Mouse (Mus musculus): ENCODE measurements around the gene Tmem183a.

Tmem183a gene

DNA sequence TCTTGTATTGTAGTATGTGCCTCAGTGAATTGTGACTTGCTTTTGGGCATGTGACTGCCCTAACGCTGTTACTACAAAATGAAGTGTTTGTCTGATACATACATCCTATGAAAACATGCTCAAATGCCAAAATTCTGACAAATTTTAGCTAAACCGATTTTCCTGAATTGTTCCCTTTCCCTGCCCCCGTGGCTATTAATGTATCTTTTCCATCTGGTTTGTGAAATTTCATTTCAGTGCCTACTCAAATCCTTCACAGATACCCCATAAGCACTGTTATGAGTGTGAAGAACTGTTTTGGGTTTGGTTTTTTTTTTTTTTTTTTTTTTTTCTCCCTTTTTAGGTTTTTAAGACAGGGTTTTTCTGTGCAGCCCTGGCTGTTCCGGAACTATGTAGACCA is 16.7 kb downstream of the Tmem183a start:
- in situ Hi-C loops (cut with MboI, MseI): no loop called here

DNA sequence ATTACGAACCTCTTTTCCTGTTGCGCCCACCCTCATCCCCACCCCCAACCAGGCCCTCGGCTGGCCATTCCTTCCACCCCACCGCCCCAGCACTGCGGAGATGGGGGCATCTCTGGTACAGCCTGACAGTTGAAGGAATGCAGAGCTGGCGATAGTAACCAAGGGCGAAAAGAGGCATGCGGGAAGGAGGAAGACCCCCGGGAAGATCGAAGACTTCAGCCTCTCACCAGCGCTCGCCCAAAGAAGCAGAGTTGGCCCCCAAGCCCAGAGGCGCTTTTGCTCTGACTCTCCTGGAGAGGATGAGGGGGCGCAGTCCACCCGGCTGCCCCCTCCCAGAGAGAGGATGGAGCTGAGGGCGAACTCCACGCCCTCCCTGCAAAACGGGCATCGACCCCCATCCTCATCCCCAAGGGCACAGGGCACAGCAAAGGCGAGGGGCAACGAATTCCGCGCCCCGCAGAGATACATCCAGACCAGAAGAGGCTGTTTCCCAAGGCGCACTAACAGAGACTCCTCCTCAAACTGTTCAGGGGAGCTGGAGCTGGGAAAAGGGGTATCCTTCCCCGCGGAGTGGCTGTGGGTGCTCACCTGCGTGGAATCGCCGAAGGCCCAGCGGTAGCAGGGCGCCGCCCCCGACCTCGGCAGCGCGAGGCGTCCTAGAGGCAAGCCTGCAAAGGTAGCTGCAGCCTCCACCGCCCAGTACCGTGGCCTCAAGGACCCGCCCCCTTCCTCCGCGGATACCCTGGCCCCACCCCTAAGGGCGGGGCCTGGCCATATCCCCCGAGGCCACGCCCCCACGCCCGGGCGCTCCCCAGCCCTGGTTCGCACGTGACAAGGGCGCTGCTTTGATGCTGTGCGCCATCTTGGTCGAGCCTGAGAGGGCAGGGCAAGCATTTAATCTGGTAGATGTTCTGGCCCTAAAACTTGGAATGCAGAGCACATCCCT is 17.5 kb downstream of the Tmem183a start:
- in situ Hi-C loops (cut with MboI, MseI): no loop called here

DNA sequence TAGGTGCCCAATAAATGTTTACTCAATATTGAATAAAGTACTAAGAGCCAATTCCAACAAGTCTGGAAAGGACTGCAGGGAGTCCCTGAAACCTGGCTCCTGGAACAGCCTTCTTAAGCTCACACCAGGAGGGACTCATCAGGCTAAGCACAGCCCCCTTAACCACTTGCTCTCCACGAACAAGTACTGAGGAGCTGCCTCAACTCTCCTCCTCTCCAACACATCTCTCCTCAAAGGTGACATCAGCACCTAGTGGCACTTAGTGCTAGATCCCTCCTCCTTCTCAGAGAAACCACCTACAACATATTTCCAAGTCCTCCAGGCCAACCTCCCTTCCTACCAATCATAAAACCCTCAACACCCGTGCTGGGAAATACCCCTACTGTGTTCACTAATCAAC is 18.2 kb downstream of the Tmem183a start:
- in situ Hi-C loops (cut with MboI, MseI): no loop called here

DNA sequence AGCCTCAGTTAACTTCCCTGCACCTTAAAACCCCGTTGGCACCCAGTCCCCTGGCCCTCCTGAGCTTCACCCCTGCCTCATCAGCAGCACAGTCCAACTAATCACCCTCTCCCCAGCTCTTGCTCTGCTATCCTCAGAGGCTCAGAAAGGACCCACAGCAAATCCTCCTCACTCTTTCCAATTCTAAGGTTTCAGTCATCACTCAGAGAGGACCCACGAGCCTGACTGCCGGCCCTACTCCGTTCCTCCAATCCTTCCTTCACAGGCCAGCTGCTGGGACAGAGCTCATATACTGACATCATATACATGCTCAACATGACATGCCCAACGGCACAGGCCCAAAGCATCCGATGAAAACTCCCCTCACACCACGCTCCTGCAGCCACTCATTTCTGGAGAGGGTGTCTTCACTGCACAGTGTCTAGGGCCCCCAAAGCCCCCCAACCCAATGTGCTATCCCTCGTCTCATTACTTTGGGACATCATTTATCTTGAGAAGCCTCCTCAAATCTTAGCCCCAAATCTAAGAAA is 18.9 kb downstream of the Tmem183a start:
- in situ Hi-C loops (cut with MboI, MseI): no loop called here

DNA sequence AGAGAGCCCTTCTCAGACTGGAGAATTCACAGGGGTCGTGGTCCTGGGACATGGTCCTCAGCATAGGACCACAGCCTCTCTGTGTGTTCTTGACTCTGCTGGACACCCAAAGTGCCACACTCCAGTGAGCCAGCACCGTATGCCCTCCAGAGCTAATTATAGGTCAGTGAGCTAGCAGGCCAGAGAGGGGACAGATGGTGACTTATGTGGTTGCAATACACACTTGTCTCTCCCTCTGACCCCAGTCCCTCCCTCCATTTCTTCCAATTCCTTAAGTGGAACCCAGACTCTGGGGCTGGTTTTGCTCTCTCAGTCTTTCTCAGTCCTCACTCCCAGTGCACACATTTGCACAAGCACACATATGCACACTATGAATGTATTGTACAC is 19.5 kb downstream of the Tmem183a start:
- in situ Hi-C loops (cut with MboI, MseI): no loop called here

DNA sequence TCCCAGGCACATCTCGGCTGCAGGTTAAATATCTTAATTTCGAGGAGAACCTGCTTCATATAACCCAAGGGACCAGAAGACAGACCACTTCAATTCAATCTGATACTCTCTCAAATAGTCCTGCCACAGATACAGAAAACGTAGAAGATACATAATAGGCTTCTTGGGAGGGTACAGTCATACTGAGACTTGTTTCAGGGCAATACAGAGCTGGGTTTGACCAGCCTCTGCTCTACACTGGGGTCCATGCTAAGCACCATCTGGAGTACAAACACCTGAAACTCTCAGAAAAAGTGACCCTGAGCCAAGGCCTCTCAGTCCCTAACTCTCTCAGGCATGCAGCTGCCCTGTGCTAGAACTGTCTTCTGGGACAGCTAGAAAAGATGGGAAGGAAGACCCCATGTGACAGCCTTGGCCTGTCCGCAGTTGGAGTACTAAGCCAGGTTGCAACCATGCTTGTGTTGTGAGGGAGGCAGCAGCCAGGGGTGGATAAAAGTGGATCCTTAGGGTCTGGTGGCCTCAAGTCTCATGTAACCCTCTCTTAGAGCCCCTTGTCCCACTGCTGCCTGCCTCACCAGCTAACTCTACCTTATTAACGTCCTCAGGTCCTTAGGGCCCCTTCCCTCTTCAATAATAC is 20.0 kb downstream of the Tmem183a start:
- in situ Hi-C loops (cut with MboI, MseI): no loop called here

DNA sequence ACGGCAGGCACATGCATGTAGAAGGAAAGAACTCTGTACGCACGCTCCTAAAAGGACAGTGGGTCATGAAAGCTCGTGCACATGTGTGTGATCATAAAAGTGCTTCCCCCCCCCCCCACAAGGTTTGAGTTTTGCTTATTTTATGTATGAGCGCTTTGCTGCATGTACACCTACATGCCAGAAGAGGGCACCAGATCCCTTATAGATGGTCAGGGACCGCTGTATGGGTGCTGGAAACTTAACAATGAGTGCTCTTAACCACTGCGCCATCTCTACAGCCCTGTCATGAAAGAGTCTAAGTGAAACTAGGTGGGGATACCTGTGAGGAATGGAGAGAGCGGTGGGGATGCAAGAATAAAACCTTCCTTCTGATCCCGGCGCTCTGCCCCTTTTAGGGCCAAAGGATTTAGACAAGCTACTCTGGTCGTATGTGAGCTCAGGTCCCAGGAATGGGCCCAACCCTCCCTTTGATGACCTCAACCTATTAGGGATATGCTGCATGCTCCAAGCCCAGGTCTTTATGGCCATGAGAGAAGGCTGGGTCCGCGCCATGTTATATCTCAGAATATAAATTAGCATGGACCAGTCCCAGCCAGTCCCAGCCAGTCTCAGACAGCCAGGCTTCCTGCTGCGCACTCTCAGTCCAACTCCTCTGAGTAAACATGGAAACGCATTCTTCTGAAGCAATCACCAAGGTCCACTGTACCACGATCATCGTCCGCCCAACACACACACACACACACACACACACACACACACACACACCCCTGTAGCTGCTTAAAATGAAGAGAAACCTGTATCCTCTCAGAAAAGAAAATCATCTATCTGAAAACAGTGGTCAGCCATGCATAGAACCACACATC is 21.8 kb downstream of the Tmem183a start:
- in situ Hi-C loops (cut with MboI, MseI): no loop called here

DNA sequence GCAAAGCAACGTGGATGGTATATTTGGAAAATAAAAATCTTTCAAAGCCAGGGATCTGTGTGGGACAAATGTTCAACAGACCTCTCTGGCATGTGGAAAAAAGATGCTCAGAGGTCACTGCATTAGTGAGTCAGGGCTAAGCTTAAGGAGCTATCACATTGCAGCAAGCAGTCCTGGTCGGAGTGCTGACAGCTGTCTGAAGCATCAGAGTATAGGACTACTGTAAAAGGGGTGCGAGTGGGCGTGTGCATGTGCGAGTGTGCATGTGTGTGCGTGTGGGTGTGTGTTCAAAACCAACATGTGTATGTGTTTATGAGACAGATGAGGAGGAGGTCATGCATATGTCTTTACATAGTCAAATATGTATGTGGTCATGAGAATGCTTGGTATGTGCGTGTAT is 22.6 kb downstream of the Tmem183a start:
- in situ Hi-C loops (cut with MboI, MseI): no loop called here

DNA sequence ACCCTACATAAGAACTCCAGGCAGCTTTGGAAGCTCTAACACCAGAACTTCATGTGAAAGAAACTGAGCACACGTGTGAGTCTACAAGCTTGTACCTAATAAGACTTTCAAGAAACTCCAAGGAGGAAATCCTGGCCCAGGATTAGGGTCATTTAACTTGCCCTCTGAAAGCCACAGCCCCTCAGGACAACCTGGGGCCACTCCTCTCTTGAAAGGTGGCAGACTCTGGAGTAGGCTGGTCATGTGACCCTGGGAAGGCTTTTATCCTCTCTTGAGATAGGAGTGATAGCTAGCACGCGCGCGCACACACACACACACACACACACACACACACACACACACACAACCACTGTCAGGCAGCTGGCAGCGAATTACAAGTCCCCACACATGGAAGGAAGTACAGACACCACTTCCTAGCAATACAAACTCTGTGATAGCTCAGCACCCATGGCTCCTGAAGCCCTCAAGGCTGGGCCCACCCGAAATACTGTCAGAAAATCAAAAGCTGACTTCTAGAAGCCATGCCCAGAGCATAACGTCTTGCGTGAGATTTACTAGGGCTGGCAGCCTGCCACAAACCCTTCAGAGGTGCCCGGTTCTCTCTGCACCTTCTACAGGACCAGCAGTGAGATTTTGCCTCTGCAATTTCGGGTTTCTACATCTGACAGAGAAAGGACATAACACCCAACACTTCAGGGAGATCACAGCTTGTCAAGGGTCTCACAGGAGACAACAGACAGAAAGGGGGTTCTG is 24.6 kb downstream of the Tmem183a start:
- in situ Hi-C loops (cut with MboI, MseI): no loop called here

DNA sequence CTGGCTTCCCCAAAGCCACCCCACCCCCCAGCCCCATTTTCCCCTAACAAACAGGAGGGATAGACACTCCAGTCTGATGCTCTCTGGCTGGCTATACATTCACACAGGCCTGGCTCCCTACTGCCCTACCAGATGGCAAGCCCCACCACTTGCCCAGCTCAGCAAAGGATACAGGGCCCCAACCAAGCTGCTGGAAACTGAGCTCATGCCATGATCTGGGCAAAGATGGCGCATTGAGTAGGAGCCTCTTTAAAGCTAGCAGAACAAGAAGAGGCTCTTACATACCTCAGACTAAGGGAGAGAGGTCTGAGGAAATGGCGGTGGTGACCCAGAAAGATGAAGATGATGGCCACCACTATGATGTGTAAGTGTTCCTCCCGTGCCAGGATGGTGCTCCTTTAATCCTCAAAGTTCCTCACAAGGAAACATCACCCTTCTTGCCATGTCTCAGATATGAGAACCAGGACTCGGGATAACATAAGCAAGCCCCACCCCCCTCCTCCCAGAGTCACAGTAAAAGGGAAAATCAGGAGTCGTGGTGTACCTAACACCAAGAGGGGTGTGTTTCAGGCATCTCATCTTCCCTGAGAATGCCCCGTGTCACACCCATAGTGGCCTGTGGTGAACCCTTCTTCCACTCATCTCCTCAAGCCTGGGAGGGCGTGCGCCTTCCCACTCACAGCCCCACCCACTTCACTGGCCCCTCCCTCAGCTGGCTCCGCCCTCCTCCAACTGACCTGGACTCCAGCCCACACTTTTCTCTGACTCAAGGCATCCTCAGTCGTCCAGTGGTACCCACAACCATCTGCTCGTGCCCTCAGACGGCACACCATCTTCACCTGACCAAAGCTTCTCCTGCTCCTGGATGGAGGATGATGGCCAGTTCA is 25.6 kb downstream of the Tmem183a start:
- in situ Hi-C loops (cut with MboI, MseI): no loop called here

DNA sequence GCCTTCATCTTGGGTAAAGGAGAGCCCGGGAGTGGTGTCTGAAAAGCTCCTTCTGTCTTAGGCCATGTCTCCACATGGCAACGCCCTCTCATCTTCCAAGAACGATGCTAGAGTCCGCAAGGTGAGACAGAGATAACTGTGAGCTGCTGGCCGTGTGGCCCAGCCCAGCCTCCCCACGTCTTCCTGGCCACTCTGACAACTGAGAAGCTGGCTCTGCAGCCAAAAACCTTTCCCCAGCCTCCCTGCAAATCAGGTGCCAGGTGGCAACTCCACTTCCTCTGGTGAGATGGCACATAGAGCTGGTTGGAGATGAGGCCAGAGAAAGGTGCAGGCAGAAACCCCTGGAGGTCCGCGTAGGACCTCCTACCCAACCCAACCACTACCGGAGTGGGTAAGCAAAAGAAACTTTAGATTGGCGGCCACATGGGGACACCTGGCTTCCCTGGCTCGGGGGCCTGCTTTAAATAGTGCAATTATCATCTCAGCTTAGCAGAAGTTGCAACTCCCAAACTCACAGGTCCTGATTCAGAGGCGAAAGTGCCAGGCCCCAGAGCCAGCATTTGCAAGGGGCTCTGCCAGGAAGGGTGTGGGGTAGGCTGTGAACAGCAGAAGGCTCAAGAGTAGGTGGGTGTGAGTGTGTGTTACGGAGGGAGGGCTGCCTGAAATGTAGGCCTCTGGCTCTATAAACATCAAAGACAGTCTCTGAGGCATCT is 26.4 kb downstream of the Tmem183a start:
- in situ Hi-C loops (cut with MboI, MseI): no loop called here

DNA sequence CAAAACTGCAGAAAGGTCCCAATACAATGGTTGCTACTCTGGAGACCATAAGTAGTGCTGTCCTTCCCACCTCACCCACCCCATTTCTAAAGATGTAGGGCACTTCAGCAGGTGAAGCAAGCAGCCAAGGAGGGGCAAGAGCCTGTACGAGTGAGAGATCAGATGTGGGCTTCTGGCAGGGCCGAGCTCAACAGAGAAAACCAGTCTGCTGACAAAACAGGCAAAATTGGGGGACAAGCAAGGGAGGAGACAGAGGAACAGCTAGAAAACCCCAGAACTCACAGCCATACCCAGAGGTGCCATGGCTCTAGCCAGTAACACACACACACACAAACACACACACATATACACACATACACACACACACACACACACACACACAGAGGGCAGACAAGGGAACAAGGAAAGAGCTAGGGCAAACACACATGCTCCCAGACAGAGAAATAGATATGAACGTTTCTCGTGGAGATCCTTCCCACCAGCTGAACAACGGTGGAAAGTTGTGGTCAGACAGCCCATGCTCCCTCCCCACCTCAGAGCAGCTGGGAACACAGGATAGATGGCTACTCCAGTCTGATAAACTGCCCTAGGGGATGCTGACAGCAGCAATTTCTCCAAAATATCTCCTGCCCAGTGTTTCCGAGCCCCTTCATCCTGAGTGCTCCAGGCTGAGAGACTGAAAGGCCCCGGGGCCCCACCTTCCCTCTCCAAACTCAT is 27.5 kb downstream of the Tmem183a start:
- in situ Hi-C loops (cut with MboI, MseI): no loop called here

DNA sequence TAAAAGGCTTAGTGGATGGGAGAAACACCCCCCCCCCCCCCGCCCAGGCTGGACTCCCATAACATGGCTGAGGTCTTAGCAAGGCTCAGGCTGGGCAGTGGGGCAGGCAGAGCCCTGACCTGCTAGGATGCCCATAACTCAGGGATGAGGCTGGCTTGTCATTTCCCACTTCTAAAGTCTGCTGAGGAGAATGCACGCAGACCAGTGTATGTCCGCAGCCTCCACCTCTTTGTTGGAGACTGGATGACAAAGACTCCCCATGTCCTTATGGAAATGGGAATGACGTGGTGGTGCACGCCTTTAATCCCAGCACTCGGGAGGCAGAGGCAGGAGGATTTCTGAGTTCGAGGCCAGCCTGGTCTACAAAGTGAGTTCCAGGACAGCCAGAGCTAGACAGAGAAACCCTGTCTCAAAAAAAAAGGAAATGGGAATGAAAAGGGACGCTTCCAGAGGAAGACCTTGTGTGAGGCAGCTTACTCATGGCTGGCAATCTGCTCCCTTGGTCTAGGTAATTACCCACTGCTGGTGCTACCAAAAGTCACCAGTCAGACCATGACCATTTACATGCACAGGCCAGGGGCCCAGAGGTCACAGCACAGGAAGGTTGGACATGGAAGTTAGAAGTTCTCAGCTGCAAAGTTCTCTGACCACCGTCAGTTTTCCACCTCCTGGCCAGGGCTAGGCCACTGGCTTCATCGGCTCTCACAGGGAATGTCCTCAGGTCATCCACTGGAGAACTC is 28.2 kb downstream of the Tmem183a start:
- in situ Hi-C loops (cut with MboI, MseI): no loop called here

DNA sequence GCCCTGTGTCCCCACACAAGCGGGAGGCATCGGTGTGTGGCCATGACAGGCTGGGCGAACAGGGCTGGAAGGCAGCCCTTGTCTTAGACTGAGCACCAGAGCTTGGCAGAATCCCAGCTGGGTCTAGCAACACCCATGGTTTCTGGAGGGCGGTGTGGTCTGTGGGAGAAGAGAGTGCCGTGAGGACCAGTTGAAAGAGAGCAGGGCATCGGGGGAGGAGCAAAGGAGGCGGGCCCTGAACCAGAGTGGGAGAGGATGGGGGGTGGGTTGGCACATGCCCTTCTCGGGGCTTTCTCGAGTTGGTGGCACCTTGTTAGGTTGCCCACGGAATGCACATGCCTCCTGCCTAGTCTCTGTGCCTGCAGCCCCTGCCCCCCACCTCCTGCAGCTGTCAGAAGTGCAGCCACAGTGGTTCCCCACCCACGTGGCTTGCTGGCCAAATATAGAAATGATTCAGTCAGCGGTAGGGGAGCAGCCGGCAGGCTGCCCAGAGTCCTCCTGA is 29.0 kb downstream of the Tmem183a start, which contains the start of gene Ppfia4:
Gene Ppfia4 (minus strand): TSS at position 159 of the 502 bp plus-strand sequence.
- in situ Hi-C loops (cut with MboI, MseI): no loop called here

DNA sequence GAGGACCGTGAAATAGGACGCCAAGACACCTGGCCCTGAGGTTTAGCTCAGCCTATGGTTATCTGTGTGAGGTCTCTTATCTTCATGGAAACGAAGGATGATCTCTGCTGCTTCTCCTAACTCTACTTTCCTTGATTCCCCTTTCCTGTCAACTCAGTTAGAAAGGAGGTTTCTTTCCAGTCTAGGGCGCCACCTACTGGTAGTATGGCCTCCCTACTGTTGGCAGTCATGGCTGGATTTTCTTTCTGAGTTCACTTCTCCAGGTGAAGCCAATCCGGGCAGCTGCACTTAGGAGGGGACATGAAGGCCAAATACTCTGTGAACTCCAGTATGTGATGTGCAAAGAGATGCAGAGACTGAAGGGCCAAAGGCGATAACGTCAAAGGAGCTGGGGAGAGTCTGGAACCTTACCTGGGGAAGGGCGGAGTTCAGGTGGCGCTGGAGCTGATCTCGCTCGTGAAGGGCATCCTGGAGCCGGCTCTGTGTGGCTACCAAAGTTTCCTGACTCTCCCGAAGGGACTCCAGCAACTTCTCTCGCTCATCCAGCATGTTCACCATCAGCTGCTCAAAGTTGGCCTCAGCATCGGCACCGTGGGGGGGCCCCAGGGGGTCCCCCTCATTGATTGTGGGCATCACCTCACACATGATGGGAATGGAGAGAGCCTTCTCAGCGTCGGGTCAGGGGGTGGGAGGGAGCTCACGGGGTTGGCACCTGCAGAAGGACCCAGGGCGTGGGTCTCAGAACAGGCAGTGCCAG is 29.7 kb downstream of the Tmem183a start:
- in situ Hi-C loops (cut with MboI, MseI): no loop called here

DNA sequence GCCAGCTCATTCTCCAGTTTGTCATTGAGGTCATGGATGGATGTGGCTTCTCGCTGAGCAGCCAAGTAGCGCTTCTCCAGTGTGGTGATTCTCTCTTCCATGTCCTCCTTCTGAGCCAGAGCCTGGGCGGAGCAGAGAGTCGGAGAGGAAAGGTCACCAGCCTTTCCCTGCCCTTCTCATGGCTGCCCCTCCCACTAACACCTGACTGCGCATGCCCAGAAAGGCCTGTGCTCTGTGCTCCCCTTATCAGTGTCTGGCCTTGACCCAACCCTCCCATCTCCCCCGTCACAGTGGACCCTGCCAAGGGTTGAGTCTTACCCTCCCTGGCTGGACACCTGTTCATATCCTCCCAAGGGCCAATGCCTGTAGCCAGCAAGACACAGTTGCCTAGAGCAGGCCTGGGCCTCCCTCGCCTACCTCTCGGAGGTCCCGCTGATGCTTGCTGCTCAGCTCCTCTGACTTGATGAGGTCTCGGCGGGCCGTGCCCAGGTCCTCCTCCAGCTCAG is 34.9 kb downstream of the Tmem183a start:
- in situ Hi-C loops (cut with MboI, MseI): loop anchor here (5.0 kb wide), 1 partner anchor 180 kb away; no protein-coding TSS in a partner anchor

DNA sequence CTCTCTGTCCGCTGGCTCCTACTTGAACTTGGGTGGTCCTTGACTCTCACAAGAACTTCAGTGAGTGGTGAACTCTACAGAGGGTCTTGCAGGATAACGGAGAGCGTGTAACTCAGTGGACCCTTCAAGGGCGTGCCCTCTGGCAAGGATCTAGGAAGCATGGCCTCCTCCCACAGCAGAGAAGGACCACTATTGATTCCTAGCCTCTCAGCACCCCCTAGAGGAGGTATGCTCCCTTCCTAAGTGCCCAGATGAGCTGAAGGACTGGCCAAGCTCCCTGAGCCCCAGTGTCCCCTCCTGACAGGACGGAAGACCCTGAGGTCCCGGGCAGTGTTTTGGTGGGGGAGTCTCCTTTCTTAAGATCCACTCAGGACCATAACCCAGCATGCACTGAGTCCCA is 39.2 kb downstream of the Tmem183a start:
- in situ Hi-C loops (cut with MboI, MseI): no loop called here

Data from T-helper 2 cell (primary cell).